Mouse (Mus musculus) liver, adult (tissue): Measurements from ENCODE around the gene Nipal4.

Experiments used
- GATA4 ChIP-seq: IDR thresholded peaks from 2 replicates; pipeline ENCODE4 v1.6.1; 2014; ENCODE audit warnings: mild to moderate bottlenecking, low read length; ENCODE audit not compliant: insufficient replicate concordance

The Nipal4 gene

GRCm38 (mm10) chr11:46110156-46110944, 56.0 kb downstream of the Nipal4 start:
- TF ChIP-seq GATA4: no peak

GRCm38 (mm10) chr11:46109206-46109605, 57.1 kb downstream of the Nipal4 start:
- no peak for TF ChIP-seq GATA4

GRCm38 (mm10) chr11:46107046-46107445, 59.3 kb downstream of the Nipal4 start:
- TF ChIP-seq GATA4: no peak

GRCm38 (mm10) chr11:46102107-46102506, 64.2 kb downstream of the Nipal4 start:
- TF ChIP-seq GATA4: no peak
